Mouse (Mus musculus): ENCODE measurements around the gene Ttc33.

Ttc33 gene

GRCm38 (mm10) chr15:5185366-5186292 is at the start of gene Ttc33:
TSS of gene Ttc33 (plus strand) at chr15:5185525.
- peak; percentile 89 for DNase-seq

- no peak for DNase-seq
These were observed 47.1 kb upstream of the Ttc33 start for GRCm38 (mm10) chr15:5138021-5138856.

DNA sequence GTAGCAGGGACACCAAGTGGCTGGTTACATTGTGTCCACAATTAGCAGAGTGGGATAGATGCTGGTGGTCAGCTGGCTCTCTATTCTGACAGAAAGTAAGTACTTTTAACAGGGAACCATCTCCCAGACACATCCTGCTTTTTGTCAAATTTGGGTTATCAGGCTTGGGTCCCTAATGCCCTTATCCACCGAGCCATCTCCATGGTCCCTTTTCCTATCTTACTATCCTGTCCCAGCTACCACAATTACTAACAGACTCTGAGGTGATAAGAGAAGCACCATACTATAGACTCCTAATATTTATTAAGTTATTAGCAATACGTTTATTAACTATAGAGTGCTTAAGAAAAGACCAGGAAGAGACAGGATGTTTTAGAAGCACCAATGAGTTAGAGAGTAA is 46.0 kb upstream of the Ttc33 start:
- no peak for DNase-seq

DNA sequence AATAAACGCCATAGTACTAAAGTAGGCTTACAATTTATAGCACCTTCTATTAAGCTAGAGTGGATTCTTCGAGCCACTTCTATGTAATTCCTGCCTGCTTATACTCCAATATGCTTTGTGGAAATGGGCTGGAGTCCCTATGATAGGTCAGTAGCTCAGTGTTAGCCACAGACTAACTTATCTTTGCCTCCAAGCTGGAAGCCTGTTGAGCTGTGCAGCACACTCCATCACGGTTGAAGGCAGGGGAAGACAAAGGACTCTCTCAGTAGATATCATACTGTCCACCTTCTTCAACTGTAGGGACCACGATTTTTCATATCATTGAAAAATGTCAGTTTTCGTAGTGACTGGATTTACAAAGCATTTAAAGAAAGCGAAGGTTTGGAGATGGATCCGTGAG is 45.5 kb upstream of the Ttc33 start:
- DNase-seq: no peak

DNA sequence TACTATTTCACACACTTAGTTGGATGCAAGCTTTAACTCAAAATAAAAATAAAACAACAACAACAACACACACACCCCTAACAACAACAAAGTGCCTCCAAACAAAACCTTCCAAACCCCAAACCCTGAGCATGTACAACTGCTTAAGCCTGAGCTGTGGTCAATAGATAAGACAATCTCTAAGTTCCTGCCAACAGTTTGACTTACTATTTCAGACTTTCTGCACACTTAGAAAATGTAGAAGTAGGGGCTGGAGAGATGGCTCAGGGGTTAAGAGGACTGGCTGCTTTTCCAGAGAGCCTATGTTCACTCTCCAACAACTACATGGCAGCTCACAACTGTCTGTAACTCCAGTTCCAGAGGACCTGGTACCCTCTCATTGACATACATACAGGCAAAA is 45.0 kb upstream of the Ttc33 start:
- no peak for DNase-seq

GRCm38 (mm10) chr15:5142047-5142446 is 43.3 kb upstream of the Ttc33 start:
- DNase-seq: no peak

- no peak for DNase-seq
These were observed 42.6 kb upstream of the Ttc33 start for GRCm38 (mm10) chr15:5142714-5143113.

DNA sequence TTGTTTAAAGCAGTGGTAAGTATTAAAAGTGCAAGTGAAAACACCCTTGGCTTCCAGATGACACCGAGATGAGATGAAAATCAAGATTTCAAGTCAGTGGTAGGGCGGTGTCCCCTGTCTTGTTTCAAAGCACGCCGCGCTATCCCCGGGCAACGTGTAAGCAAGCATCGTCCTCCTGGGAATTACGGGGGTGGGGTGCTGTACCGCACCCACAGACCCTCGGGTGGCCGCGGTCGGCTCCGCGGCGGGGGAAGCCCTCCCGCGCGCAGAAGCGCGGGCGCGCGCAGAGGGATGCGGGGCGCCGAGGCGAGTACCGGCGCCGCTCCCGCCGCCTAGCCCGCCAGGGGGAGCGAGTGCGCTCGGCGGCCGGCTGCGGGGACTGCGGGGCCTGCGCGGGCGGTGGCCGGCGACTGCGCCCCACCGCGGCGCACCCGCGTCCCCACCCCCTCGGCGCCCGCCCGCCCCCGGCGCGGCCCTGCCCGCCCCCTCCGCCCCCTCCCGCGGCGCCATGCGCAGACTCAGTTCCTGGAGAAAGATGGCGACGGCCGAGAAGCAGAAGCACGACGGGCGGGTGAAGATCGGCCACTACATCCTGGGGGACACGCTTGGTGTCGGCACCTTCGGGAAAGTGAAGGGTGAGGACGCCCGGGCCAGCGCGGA is 41.8 kb upstream of the Ttc33 start, which contains the start of gene Prkaa1:
TSS of gene Prkaa1 (plus strand) at position 501 of the 660 bp plus-strand sequence.
- peak; percentile 57 to 85 for DNase-seq

DNA sequence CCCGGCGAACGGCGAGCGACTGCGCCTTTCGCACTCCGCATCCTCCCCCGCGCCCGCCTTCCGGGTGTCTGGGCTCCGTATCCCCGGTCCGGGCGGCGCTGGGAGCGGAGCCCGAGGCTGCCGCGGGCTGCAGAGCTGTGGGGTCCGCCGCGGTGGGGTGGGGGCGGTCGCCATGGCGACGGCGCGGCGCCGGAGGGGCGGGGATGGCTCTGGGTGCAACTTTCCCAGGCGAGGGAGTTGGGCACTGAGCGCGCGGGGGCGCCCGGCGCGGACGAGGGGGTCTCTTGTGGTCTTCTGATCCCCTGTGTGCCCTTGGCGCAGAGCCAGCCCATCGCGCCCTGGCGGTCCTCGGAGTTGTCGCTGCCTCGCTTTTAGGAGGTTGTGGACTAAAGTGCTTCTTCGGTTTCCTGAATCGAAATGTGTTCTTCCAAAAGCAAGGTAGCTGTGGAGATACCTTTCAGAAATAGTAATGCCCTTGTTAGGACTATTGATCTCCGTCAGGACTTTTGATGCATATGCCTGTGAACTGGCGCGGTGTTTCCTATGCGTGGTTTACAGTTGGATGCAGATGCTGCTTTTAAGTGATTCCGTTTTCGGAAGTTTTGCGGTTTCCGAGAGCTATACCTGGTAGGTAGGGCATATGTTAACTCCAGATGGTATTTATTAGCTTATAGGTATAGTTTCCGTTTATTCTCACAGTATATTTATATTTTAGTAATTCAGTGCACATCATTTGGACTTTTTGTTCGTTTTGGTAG is 41.1 kb upstream of the Ttc33 start:
- peak; percentile 45 to 77 for DNase-seq

- DNase-seq: no peak
These were observed 40.0 kb upstream of the Ttc33 start for GRCm38 (mm10) chr15:5145196-5145945.

GRCm38 (mm10) chr15:5149187-5149586 is 36.1 kb upstream of the Ttc33 start:
- DNase-seq: no peak

DNA sequence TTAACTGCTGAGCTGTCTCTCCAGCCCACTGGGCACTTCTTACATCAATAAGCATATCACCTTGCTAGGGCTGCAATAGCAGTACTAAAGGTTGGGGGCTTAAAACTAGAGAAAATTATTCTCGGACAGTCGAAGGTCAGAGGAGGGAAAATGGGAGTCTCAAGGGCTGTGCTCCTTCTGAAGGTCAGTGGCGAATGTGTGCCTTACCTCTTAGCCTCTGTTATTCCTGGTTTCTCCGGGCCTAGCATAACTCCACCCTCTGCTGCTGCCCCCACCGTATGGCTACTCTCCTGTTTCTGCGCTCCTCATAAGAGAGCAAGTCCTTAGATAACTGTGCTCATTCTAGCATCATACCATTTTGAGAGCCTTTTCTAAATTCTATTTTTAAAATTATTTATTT is 33.2 kb upstream of the Ttc33 start:
- DNase-seq: no peak

DNA sequence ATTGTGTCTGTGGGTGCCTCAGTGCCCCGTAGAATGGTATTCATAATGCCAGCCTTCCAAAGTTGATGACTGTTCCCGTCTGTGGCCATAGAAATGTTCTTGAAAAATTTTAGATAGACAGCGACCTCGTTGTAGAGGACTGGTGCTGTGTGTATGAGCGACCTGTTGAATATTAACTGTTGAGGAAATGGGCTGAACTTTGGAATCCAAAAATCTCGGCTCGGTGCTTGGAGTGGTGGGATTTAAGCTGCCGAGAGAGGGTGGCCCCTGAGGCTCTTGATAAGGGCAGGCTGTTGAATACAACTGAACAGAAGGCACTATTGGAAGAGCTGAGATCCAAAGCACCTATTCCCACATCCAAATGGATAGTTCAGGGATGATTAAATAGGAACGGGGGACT is 30.7 kb upstream of the Ttc33 start:
- DNase-seq: peak; percentile 17 to 18

DNA sequence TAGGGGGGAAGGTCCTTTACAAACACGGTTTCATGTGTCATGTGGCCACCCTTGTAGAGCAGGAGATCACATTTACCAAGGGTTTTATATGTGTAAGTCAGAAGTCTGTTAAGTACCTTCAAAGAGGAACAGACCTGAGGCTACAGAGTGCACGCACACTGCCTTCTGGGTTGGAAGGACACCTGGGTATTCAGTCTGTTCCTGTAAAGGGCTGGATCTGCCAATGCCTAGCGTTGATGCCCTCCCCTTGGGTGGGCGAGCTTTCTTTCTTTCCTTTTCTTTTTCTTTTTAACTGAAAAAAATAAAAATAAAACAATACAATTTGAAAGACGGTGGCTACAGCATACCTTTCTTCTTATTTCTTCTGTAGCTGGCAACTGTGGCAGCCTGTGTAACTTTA is 30.2 kb upstream of the Ttc33 start:
- DNase-seq: no peak

DNA sequence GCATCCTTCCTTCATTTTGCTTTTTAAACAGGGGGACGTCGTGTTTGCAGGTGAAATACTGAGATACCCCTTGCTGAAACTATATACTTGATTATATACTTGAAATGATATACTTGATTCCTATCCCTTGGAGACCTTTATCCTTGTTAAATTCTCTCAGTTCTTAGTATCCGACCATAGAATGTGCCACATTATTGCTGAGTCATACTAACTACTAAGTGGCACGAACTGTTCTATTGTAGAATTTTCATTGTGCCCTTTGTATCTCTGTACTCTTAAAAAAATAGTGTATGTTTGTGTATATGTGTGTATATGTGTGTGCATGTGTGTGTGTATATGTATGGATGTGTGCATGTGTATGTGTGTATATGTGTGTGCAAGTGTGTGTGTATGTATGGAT is 29.0 kb upstream of the Ttc33 start:
- DNase-seq: no peak

GRCm38 (mm10) chr15:5157386-5157785 is 27.9 kb upstream of the Ttc33 start:
- DNase-seq: no peak

DNA sequence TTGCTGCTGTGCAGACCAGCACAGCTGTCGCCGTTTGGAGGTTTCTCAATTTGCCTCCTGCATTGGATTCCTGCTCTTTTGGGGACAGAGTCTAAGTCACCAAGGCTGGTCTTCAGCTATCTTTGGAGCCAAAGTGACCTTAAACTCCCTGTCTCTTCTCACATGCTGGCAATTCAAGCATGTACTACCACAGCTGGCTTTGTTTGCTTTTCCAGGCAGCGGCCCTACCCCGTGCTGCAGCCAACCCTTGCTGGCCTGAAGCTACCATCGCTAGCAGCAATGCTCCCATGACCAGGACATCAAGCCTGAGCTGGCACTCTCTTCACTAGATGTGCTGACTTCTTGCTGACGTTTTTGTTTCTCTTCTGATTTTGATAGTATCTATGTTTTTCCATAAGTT is 26.5 kb upstream of the Ttc33 start:
- no peak for DNase-seq

DNA sequence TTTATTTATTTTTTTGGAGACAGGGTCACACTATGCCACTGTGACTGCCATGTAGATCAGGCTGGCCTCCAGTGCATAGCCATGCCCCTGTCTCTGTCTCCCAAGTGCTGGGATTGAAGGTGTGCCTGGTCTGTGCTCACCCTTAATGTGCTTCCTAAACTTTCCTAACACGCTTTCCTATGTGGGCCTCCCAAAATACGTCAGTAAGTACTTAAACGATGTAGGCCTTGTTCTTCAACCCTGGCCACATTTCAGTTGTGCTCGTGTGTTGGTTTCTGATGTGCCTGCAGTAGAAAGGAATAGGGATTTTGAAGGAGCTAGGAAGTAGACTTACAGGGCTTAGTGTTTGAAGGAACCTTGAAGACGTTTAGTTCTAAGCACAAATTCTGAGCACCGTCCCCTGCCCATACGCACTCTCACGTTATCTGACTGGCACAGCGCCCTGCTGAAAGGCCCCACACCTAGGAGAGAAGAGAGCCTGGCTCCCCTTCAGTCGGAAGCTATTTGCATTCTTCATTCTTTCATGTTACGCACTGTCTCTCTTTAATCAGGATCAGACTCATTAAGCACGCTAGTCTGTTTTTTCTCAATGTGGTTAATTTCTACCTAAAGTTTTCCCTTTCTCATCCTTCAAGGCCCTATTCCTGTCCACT is 20.1 kb upstream of the Ttc33 start:
- no peak for DNase-seq

DNA sequence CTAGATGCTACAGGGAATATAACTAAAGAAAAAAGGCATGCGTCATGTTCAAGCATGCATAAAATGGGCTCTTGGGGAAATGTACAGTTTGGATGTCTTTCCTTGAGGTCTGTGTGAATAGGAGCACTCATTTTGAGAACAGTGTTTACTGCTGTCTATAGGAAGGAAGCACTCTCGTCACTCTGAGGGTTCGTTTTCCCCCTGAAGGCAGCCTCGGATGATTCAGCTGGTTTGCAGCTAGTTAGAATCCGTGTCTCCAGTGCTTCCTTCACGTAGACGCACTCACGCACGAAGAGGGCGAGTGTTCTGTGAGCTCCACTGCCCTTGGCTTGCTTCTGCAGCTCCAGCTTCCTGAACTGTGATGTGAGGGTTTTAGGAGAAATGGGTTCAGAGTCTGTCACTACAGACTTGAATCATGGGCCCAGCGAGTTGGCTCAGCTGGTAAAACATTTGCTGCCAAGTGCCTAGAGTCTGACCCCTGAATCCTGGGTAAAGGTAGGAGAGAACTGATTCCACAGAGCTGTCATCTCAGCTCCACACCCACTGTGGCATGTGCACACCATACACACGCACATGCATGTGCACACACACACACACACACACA is 12.0 kb upstream of the Ttc33 start:
- DNase-seq: peak; percentile 33 to 46

GRCm38 (mm10) chr15:5184668-5185330 is 526 bp upstream of the Ttc33 start:
- peak in 1 of 2 experiments; percentile 20 for DNase-seq
